In genomic region chr15:61364461-61364860, GRCm38 (mm10) we compare ENCODE assay signal across 17 mouse cellular contexts.
"Had no signal": no experiment of that assay in that cellular context is flagged by ENCODE, and none has a peak within 500 bp of the region (broad histone marks: within the 10 kb centered on the region; RNA-seq: fewer than 3 reads in every experiment).

No protein-coding gene starts in this region.

- H3K27ac ChIP-seq: kidney, postnatal 0 days; layer of hippocampus, adult 2 months; liver, embryonic 13.5 days; midbrain, embryonic 12.5 days; midbrain, embryonic 15.5 days; neural tube, embryonic 12.5 days; neural tube, embryonic 15.5 days; stomach, embryonic 15.5 days had no signal

- H3K4me1 ChIP-seq: liver, embryonic 13.5 days; midbrain, embryonic 12.5 days; midbrain, embryonic 15.5 days; neural tube, embryonic 12.5 days; neural tube, embryonic 15.5 days; stomach, embryonic 15.5 days had no signal

- ATAC-seq: midbrain, embryonic 15.5 days had no signal

- DNase-seq: kidney, postnatal 25 days; layer of hippocampus, adult 9-11 months; liver, embryonic 13.5 days; lung, embryonic 14.5 days; lung, postnatal 10 days; lung, postnatal 4 days; retina, postnatal 1 day; right cerebral cortex, postnatal 25 days; spleen, adult 18-20 months; thymus, postnatal 25 days had no signal

- H3K4me3 ChIP-seq: layer of hippocampus, adult 2 months; liver, embryonic 13.5 days; midbrain, embryonic 12.5 days; midbrain, embryonic 15.5 days; neural tube, embryonic 12.5 days; neural tube, embryonic 15.5 days; stomach, embryonic 15.5 days had no signal
